In the genomic region with DNA sequence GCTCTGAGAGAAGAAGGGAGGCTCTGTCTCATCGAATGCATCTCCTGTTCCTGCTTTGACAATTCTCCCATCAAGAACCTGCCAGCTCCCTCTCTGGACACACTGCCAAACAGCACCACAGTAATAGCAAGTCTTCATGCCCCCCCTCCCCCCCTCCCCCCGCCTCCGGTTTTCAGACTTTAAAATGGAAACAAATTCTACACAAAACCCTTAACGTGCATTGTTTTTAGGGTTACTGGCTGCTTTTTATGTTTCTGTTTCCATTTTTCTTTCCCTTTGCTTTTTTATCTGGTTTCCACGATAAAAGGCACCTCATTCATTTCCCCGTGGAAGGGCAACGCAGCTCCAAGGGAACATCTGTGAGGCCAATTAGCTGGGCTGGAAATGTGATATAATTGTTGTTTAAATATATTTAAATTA, we compare ENCODE assay signal across 9 mouse cellular contexts.
DNase-seq lines count a peak whose midpoint lies in the region; ATAC-seq and TF ChIP-seq lines count a peak whose summit lies in the region.
"Had no signal": no experiment of that assay in that cellular context is flagged by ENCODE, and none has a peak within 500 bp of the region (broad histone marks: within the 10 kb centered on the region; RNA-seq: fewer than 3 reads in every experiment).

No protein-coding gene starts in this region.

- no peaks in the 10 kb centered on the region for H3K9me3 ChIP-seq in heart, postnatal 0 days (replicated peaks; ENCODE audit: control insufficient read depth, low read length)
- no peaks in the 10 kb centered on the region for H3K9me3 ChIP-seq in hindbrain, embryonic 16.5 days (ENCODE audit: control insufficient read depth, low read length)
- H3K9me3 ChIP-seq in midbrain, embryonic 14.5 days (ENCODE audit: control insufficient read depth, low read length), result no peaks in the 10 kb centered on the region

- WGBS in heart, postnatal 0 days, result 9% methylated on average over 7 of the region's 7 CpGs
- WGBS in hindbrain, embryonic 16.5 days, result 4% methylated on average over 7 of the region's 7 CpGs
- WGBS in midbrain, embryonic 14.5 days, result 1% methylated on average over 7 of the region's 7 CpGs

- no peaks in the 10 kb centered on the region for H3K36me3 ChIP-seq in heart, postnatal 0 days (replicated peaks; ENCODE audit: control insufficient read depth, insufficient read depth, low read length)
- H3K36me3 ChIP-seq in hindbrain, embryonic 16.5 days (ENCODE audit: control insufficient read depth, insufficient read depth, low read length), result no peaks in the 10 kb centered on the region
- H3K36me3 ChIP-seq in midbrain, embryonic 14.5 days (ENCODE audit: control insufficient read depth, insufficient read depth, low read length), result no peaks in the 10 kb centered on the region
- H3K36me3 ChIP-seq: G1E had no signal

- peak; percentile 40 for DNase-seq in heart, postnatal 0 days (ENCODE audit: low spot score)
- DNase-seq in heart, adult 11 months, result no peak
- DNase-seq in embryo, embryonic 11 days, result peak; percentile 67
- peak; percentile 80 for DNase-seq in midbrain, embryonic 14.5 days
- no peak for DNase-seq in lung, postnatal 25 days (ENCODE audit: low spot score)
- no peak for DNase-seq in c-Kit-positive CD71-positive TER-119-positive erythroid progenitor cells, embryonic 14.5 days (ENCODE audit: low spot score)
- no peak for DNase-seq in urinary bladder, postnatal 14 days (ENCODE audit: low spot score)

- peak overlapping the region; percentile 42 for H3K4me3 ChIP-seq in heart, postnatal 0 days (ENCODE audit: low read depth, low read length)
- peak overlapping the region; percentile 35 for H3K4me3 ChIP-seq in hindbrain, embryonic 16.5 days (ENCODE audit: low read length)
- H3K4me3 ChIP-seq in midbrain, embryonic 14.5 days (replicated peaks; ENCODE audit: low read depth, low read length), result peak overlapping the region; percentile 30

- H3K27me3 ChIP-seq in heart, postnatal 0 days (ENCODE audit: control insufficient read depth, insufficient read depth, low read length), result no peaks in the 10 kb centered on the region
- H3K27me3 ChIP-seq in hindbrain, embryonic 16.5 days (replicated peaks; ENCODE audit: control insufficient read depth, insufficient read depth, low read length), result no peaks in the 10 kb centered on the region
- H3K27me3 ChIP-seq in midbrain, embryonic 14.5 days (ENCODE audit: control insufficient read depth, insufficient read depth, low read length), result no peaks in the 10 kb centered on the region

- H3K4me1 ChIP-seq in heart, postnatal 0 days (ENCODE audit: control insufficient read depth, insufficient read depth), result no peaks in the 10 kb centered on the region
- peaks cover 3% of the 10 kb centered on the region; the same call in 1 of the 2 replicates for H3K4me1 ChIP-seq in hindbrain, embryonic 16.5 days (ENCODE audit: control insufficient read depth, insufficient read depth, low read depth, low read length)
- H3K4me1 ChIP-seq in midbrain, embryonic 14.5 days (ENCODE audit: control insufficient read depth, insufficient read depth, low read length), result peaks cover 15% of the 10 kb centered on the region; the same call in 1 of the 2 replicates

- H3K9ac ChIP-seq in heart, postnatal 0 days (replicated peaks; ENCODE audit: low read depth, low read length), result peak overlapping the region; percentile 37; the same call in 1 of the 2 replicates
- H3K9ac ChIP-seq in hindbrain, embryonic 16.5 days (ENCODE audit: low read depth, low read length), result 0 out of 2 replicates have a peak overlapping the region, but pooled peaks have one; percentile 24
- peak overlapping the region; percentile 4; the same call in 1 of the 2 replicates for H3K9ac ChIP-seq in midbrain, embryonic 14.5 days (replicated peaks; ENCODE audit: low read length)

- TF ChIP-seq CTCF in heart, postnatal 0 days (IDR thresholded peaks at IDR 0.05; ENCODE audit: low read depth), result no peak

- H3K4me2 ChIP-seq in heart, postnatal 0 days (ENCODE audit: low read depth, low read length), result peak overlapping the region; percentile 60
- peak overlapping the region; percentile 48 for H3K4me2 ChIP-seq in hindbrain, embryonic 16.5 days (ENCODE audit: low read length)
- H3K4me2 ChIP-seq in midbrain, embryonic 14.5 days (ENCODE audit: low read length), result peak overlapping the region; percentile 48

- no peak overlapping the region for H3K27ac ChIP-seq in heart, postnatal 0 days (ENCODE audit: low read depth)
- H3K27ac ChIP-seq in hindbrain, embryonic 16.5 days (ENCODE audit: low read depth, low read length), result no peak overlapping the region
- H3K27ac ChIP-seq in midbrain, embryonic 14.5 days (replicated peaks; ENCODE audit: low read depth, low read length), result peak overlapping the region; percentile 46

- TF ChIP-seq EP300 in heart, postnatal 0 days (IDR thresholded peaks at IDR 0.05; ENCODE audit: low read depth), result no peak

- no peak for ATAC-seq in heart, postnatal 0 days (ENCODE audit: insufficient read depth, low read depth)
- peak; percentile 92 for ATAC-seq in hindbrain, embryonic 16.5 days
- ATAC-seq in midbrain, embryonic 14.5 days (ENCODE audit: low FRiP score, low TSS enrichment), result peak; percentile 87

Comparison
In these comparisons a context has a peak if more than half of its experiments do, and no peak if none do; other contexts are left out.
1. DNase-seq: peak in heart, postnatal 0 days (single experiment), embryo, embryonic 11 days (single experiment) and midbrain, embryonic 14.5 days (single experiment); none in heart, adult 11 months (single experiment), lung, postnatal 25 days (single experiment), c-Kit-positive CD71-positive TER-119-positive erythroid progenitor cells, embryonic 14.5 days (single experiment) and urinary bladder, postnatal 14 days (single experiment).
2. Peak in every context shown above with its lines, with median percentiles within 50 percentile points of each other: H3K4me2 ChIP-seq, H3K4me3 ChIP-seq and H3K9ac ChIP-seq.